Mouse (Mus musculus) adrenal gland, adult (tissue): ENCODE data around the gene Ncaph2.
A peak's percentile ranks its signal among the peaks of the same experiment; 100 is the strongest.

ENCODE experiments used
- DNase-seq, 2 experiments: peaks; one replicate each; pipeline ENCODE4 v3.0.0; 2022 to 2023; ENCODE audit warnings: low spot score in 1 of 2; ENCODE audit not compliant: inconsistent age in 2 of 2

Gene Ncaph2

DNA sequence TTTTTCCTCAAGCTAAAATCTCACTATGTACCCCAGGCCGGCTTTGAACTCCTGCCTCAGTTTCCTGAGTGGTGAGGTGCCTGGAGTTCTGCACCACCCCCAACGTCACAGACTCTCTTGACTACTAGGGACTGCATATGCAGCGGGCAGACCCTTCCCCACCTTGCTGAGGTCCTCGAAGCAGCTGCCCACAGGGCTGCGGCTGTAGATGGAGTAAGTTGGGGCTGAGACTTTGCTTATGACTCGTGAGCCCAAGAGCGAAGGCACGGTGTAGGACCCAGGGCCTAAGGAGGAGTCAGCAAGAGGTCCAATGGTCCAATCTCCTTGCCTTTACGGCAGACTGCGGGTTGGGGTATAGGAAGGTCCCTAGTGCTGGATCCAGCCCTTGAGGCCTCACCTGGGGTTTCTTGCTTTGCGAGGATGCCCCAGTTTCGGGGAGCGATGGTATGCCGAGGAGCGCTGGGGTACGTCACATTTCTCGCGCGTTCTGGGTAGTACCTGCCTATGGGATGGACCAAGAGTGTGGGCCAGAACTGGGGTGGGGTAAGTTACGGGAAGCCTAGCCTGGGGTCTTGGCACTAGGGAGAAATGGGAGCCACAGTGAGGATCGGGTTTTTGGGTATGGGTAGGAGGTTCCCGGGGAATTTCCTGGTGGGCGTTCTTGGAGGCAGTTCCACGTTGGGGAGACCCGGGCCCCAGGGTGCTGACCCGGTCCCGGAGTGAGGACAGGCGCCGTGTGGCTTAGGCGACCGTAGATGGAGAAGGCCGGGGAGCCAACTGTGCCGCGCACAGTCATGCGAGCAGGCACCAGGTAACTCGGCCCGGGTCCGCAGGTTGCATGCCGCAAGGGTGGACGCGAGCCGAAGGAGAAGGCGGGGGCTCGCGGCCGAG, 22.7 kb downstream of the Ncaph2 start:
- no peak for DNase-seq

- DNase-seq, result peak; percentile 19 to 56
Observed at GRCm38 (mm10) chr15:89378831-89379401, 23.4 kb downstream of the Ncaph2 start, which contains the start of gene Odf3b. Gene Odf3b, minus strand, starts transcription at chr15:89379282.

GRCm38 (mm10) chr15:89379429-89379828, 23.9 kb downstream of the Ncaph2 start:
- peak in 1 of 2 experiments; percentile 42 for DNase-seq

DNA sequence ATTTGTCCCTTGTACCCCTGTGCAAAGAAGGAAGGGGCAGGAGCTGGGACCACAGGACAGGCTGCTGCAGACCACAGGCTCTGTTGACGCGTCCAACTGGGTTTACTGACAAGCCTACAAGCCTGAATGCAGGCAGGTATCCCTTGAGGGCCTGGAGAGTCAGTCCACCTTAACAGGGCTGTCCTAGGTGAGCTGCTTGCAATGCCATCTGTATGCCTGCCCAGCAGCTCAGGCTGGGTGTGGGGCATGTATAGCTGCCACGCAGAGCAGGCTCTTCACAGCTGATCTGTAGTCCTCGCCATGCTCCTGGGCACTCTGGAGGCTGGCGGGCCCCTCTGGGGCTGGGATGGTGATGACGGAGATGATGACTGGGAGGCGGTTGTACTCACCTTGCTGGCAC, 29.1 kb downstream of the Ncaph2 start, which contains the start of gene Klhdc7b:
Gene Klhdc7b, plus strand, starts transcription at position 301 of the 400 bp plus-strand sequence.
- DNase-seq, result no peak

GRCm38 (mm10) chr15:89387127-89387526, 31.6 kb downstream of the Ncaph2 start:
- DNase-seq, result no peak

- DNase-seq, result no peak
Observed at GRCm38 (mm10) chr15:89390081-89390480, 34.6 kb downstream of the Ncaph2 start.

DNA sequence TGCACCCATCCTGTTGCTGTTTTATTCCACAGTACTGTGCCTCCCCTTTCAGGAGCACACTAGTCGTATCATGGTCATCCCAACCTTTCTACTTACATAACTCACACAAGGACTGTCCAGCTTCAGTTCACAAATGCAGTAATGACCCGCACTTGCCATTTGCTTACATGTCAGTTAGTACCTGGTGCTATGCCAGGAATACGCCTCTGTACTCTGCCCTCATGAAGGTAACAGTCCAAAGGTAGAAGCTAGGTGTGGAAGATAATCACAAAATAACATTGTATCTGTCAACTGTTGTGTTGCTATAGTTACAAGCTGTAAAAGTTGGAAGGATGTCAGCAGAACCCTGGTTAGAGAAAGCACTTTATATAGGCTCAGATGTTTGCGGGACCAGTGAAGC, 41.4 kb downstream of the Ncaph2 start:
- DNase-seq, result no peak

DNA sequence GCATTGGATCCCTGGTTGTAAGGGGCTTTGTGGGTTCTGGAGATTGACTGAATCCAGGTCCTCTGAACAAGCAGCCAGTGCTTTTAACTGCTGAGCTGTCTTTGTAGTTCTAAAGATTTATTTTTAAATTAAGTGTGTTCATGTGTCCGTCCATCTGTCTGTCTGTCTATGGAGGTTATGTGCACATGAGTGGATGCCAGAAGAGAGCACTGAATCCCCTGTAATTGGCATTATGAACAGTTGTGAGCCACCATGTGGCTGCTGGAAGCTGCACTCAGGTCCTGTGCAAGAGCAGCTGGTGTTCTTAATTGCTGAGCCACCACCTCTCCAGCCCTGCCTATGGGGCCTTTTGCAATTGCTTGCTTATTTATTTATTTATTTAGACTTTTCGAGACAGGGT, 42.6 kb downstream of the Ncaph2 start:
- no peak for DNase-seq

DNA sequence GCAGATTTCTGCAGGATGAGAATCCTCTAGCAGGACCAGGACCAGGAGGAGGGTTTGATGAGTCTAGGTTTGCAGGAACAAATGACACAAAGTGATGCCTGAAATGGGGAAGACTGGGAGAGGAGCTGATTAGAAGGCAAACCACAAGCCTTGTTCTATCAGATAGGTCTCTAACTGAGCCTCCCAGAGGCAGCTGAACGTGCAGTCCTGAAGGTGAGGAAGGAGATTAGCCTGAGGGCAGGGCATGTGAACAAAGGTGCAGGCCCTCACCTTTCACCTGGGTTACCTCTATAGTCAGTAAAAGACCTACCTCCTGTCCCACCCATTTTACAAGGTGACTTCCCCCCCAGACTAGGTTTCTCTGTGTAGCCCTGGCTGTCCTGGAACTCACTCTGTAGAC, 44.2 kb downstream of the Ncaph2 start:
- no peak for DNase-seq

DNA sequence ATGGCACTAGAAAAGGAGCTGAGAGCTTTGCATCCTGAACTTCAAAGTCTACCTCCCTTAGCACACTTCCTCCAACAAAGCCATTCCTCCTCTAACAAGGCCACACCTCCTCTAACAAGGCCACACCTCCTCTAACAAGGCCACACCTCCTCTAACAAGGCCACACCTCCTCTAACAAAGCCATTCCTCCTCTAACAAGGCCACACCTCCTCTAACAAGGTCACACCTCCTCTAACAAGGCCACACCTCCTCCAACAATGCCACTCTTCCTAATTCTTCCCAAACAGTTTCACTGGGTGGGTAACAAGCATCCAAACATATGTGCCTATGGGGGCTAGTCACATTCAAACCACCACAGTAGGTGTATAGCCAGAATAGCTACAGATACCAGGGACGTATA, 47.0 kb downstream of the Ncaph2 start:
- DNase-seq, result no peak

DNA sequence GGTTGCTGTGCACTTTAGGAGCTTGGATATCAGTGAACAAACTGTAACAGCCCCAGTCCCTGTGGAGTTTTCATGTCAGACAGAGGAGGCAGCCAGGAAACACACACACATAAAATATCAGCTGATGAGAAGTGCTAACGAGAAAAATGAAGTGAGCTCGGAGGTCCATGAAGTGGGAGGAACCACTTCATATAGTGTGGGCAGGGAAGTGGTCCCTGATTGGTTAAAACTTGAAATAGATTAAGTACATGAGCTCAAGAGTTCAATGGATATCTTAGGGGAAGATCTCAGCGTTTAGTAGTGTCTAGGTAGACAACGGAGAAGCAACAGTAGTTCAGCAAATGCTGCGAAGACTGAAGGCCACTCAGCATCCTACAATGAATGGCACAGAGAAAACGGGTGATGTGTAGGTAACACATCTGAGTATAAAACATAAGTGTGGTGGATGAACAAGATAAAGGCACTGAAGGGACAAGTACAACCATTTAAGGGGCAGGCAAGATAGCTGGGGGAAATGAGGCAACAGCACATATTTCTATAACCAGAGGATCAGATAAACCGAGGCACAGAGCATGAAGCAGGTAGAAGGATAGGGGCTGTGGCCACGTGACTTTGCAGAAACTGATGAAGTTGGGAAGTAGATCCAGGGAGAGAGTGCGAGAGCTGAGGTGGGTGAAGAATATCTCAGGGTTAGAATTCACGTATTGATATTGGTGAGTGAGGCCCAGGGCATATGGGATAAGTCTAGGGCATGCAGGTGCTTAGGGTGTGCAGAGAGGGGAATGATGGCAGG, 49.5 kb downstream of the Ncaph2 start:
- no peak for DNase-seq

DNA sequence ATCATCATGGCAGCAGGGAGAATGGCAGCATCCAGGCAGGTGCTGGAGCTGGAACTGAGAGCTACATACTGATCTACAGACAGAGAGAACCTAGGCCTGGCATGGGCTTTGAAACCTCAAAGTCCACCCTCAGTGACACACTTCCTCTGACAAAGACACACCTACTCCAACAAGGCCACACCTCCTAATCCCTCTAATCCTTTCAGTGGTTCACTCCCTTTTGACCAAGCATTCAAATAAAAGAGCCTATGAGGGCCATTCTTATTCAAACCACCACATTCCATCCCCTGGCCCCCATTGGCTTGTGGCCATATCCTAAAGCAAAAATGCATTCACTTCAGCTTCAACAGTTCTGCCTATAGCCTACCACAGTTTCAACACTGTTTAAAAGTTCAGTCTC, 51.2 kb downstream of the Ncaph2 start:
- no peak for DNase-seq

DNA sequence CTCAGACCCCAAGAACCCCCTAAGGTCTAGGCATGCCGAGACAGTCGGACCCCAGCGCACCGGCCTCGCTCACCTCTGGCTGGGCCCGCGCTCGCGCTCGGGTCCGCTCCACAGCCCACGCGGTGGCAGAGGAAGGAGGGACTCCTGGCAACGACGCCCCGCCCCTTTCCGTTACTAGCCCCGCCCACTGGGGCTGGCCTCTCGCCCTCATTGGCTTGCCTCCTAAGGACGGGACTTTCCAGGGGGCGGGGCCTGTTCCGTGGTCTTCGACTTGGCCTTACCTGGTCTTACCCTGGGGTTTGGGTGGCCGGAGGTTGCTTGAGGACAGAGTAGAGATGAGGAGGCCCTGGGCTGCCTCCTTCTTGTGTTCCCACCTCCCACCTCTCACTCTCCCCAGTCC, 54.6 kb downstream of the Ncaph2 start, which contains the start of gene Syce3:
Gene Syce3, minus strand, starts transcription at position 386 of the 400 bp plus-strand sequence.
- no peak for DNase-seq

GRCm38 (mm10) chr15:89415282-89415681, 59.8 kb downstream of the Ncaph2 start:
- DNase-seq, result no peak

DNA sequence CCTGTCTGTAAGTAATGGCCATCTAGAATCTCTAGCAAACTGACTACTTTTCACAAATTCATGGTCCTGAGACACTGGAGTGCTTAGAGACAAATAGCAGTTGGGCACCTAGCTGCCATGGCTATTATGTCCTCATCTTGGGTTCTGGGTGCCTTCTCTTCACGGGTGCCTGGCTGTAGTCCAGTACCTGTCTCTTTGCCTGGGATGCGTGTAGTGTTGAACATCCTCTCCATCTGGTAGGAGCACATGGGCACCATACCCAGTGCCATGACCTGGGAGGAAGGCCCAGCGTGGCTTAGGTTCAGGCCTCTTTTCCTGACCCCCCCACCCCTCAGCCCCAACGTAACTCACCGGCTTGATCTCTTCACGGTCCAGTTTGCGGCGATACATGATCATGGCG, 66.4 kb downstream of the Ncaph2 start:
- DNase-seq, result no peak
